Mouse (Mus musculus) cerebellum, adult 8-10 months (tissue): ENCODE results near the gene Klhl36.
A peak's percentile ranks its signal among the peaks of the same experiment; 100 is the strongest.
"Not testable (repeated sequence)": the region's sequence is repeated elsewhere in the genome, so short reads cannot be mapped to it uniquely, and the experiment has no call there.

Experiments used
- DNase-seq: peaks from one replicate; pipeline ENCODE4 v3.0.0; 2022

The Klhl36 gene

DNA sequence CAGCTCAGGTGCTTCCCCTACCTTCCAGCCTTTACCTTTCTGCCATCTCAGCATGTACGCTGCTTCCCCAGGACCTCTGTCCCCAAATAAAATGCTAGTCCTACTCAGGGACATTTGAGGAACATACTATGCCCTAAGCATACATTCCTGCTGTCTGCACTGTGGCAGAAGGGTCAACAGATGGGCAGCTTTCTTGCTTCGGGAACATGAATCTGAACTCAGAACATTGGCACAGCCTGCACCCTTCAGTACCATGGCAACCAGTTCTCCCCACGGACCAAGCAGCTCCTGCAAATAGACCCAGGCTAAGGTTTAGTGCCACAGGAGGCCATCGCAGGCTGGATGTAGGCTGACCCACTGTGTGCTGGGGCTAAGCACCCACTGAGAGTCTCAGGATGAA, 25.2 kb upstream of the Klhl36 start:
- no peak for DNase-seq

DNA sequence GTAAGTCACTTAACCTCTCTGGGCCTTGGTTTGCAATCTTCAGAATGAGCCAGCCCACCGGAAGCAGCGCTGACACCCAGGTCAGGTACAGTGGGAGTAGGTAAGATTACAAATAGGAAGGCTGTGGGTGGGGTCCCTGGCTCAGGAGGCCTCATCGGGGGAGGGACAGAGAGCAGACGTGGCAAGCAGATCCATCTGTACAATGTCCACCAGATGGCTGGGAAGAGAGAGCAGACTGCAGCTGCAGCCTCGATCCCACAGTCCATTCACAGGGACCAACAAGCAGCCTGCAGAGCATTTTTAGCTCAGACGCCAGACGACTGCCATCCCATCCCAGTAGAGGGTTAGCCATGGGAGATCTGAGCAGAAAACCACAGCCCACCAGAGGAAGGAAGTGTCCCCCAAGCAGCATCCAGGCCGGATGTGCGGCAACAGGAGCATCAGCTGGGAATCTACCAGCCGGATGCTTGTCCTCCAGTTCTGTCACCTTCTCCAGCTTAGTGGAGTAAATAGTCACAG, 24.5 kb upstream of the Klhl36 start:
- DNase-seq, result no peak

DNA sequence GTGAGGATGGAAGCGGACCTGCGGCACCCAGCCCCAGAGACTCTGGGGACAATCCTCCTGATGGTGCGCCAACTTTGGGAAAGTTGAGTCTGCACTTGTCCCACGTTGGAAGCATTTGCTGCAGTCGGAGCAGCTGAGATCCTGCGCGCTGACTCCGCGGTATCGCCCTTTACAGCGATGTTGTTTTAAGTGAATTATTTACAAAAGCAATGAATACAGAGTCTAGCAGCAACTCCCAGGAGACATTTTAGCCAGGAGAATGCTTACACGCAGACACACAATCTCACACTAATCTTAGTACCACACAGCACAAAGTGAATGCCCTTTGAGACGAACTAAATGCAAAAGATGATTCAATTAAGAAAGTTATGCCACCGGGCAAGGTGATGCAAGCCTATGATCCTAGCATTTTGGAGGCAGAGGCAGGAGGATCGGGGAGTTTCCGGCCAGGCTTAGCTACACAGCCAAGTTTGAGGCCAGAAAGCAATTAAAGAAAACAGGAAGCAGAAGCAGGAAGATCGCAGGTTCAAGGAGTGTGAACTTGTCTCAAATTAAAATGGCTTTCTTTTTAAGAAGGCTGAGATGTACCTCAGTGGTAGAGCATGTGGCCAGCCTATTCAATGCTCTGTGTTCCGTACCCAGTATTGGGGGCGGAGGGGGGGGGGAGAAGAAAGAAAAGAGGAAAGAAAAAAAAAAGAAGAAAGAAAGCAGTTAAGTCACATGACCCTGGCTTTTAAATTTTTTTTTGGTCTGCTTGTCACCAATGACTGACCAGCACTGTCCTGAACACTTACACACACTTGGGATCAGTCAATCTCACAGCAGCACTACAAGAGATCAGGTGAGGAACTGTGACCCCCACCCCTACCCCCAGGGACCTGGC, 23.7 kb upstream of the Klhl36 start:
- no peak for DNase-seq

DNA sequence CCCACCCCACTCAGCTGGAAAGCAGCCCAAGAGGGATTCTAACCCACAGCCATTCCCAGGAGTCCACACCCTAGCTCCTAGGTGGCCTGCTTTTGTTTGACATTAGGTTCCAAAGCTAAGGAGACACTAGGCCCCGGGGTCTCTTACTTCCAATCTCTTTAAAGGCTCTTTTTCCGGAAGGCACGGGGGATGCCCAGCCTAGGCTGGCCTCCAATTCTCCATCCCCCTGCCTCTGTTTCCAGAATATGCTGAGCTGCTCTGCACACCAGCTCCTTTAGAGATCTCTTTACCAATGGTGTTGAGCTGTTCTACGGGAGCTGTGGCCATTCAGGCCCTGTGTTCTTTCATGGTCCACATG, 23.1 kb upstream of the Klhl36 start:
- no peak for DNase-seq

DNA sequence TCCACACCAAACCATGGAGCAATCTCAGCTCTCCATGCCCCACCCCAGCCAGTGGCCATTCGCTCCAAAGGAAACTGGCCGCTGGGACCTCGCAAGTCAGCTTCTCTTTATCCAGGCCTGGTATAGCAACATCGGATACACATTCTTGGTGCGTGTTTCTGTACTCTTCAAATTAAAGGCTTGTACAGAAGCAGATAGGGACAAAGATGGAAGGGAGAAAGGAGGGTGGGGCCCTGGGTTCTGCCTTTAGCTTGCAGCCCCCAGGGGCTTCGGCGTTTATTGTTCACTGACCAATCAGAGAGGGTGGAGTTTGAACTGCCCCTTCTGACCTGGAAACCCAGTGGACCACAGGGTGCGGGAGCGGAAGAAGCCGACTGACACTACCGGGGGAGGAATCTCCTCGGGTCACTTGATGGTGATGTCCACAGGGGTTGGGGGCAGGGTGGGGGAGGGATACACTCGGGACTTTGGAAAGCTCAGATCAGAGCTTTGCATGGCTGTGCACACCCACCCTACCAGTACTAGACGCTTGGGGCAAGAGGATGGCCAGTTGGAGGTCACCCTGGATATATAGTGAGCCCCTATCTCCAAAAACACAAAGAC, 22.5 kb upstream of the Klhl36 start:
- no peak for DNase-seq

DNA sequence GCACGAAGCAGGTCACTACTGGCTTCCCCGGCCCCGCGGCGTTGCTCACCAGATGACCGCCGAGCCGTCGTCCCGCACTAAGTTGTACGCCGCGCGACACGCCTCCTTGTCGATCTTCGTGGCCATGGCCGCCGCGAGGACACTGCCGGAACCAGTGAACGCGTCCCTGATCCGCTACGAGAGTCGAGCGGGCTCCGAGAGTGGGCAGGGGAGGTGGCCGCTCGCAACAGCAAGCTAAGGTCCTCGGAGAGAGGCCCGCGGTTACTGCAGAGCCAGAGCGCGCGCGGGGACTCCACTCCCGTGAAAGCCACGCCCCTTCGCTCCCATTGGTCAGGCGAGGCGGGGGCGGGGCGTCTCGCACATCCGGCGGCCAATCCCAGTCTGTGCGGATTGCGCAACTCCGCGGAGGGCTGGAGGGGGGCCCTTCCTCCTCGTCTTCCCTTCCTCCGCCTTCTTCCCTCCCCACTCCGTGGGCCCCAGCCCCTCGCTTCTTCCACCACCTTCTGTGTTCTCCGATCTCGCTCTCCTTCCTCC, 21.7 kb upstream of the Klhl36 start, which contains the start of gene Cotl1:
Gene Cotl1 (minus strand): TSS at position 270 of the 534 bp plus-strand sequence.
- DNase-seq, result peak; percentile 97

DNA sequence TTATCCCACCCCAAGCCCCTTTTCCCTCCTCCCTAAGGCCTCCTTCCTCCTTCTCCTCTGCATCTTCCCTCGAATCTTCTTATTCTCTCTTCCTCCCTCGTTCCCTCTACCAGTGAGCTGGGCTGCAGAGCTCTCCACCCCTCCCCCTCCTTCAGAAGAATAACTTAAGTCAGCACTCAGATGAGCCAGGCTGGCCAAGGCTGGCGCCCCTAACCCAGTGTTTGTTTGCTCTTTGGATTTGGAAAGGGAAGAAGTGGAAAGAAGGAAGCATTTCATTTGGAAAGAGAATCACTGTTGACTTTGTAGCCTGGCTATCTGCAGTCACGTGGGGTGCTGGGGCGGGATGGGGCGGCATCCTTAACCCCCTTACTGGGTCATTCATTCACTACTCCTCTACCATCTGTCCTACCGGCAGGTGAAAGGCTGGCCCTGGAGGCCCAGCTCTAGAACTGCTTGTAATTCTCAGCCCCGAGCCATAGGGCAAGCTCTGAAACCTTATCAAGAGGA, 21.1 kb upstream of the Klhl36 start:
- DNase-seq, result peak; percentile 62

DNA sequence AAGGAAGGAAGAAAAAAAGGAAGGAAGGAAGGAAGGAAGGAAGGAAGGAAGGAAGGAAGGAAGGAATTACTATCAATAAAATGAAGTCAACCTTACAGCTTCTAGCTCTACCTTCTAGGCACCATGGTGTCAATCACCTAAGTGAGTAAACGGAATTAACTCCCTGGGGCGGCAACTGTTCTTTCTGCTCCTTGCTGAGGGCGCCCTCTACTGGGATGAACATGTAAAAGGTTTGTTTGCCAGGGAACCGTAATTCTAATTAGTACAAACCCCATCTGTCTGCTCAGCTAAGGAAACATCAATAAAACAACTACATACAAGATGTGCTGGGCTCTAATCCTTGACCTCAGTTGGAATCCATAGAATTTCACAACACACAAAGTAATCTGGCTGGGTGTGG, 18.6 kb upstream of the Klhl36 start:
- peak; percentile 82 for DNase-seq

DNA sequence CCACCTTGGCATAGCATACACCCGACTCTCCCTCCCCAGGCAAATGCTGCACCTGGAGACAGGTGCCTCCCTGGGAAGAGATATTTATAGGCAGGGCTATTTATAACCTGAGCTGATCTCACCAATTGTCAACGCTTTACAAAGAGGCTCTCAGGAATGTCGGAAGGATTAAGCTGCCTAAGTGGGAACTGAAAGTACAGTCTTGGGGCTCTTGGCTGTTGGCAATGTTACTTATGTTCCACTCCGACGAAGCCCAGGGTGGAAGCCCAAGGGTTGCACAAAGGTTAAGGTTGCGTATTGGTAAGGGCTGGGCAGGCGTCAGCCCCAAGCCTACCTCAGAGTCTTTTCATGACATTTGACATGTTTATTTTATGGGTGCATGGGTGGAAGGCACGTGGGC, 17.5 kb upstream of the Klhl36 start:
- no peak for DNase-seq

DNA sequence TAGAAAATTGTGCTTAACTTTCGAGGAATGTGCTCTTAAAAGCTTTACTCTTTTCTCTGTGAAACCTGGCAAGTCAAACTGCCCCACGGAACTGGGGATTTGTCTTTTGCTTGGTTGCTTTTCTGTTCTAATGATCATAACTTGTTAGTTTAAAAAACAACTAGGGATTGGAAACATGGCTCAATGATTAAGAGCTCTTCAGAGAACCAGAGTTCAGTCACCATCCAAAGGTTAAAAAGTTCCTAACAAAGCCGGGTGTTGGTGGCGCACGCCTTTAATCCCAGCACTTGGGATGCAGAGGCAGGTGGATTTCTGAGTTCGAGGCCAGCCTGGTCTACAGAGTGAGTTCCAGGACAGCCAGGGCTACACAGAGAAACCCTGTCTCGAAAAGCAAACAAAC, 16.3 kb upstream of the Klhl36 start:
- DNase-seq, result not testable (repeated sequence)

DNA sequence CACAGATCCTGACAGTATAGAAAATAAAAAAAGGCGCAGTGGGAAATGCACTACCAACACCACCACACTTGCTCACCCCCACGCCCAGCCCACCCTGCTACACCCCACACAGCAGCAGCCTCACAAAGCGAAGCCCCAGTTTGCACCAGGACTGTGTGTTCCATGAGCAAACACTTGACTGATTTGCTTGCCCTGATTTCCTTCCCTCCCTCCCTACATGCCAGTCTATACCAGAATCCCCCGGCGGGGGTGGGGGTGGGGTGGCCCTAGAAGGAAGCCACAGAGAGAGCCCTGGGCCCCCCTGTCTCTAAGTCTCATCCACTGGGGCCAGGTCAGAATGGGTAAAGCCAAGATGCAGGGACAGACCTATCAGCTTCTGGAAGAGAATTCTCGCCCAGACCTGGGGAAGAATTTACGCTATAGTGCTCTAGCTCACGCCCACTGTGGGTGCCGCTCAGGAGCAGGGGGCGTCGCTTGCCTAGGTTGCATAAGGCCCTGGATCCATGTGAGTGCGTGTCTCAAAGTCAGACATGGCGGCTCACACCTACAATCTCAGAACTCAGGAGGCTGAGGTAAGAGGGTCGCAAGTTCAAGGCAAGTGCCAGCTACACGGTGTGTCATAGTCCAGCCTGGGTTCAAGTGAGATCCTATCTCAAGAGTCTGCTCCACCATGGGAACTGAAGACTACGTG, 14.7 kb upstream of the Klhl36 start:
- DNase-seq, result no peak

DNA sequence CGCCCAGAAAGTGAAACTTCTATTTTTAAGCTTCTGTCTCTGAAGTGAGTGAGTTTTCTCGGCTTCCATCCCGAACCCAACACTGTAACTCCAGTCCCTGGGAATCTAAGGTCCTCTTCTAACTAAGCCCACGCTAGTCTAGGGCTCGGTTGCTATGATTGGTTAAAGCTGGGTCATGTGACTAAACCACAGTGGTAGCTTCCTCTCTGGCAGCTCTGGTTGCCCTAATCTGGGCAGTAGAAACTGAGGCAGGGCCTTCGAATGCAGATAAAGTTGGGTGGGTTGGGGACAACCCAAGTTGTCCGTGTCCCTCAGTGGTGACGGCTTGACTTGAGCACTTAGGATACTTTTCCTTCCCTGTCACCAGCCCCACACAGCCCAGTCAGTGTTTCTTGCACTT, 8.5 kb upstream of the Klhl36 start:
- no peak for DNase-seq

DNA sequence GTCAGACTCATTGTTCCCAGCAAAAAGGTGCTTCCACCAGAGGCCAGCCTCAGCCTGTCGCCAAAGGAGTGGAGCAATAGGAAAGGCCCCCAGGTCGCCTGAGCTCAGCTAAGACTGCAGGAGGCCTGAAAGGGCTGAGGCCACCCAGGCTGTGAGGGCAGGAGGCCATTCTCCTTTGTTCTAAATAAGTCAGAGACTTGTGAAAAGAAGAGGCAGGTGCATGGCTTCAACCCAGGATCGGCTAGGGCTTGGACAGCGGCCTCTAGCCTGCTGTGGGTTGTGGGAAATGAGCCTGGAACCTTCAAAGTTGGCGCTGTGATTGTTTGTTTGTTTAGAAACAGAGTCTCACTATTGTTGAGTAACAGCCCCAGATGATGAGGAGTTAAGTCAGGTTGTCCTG, 8.0 kb upstream of the Klhl36 start:
- no peak for DNase-seq

DNA sequence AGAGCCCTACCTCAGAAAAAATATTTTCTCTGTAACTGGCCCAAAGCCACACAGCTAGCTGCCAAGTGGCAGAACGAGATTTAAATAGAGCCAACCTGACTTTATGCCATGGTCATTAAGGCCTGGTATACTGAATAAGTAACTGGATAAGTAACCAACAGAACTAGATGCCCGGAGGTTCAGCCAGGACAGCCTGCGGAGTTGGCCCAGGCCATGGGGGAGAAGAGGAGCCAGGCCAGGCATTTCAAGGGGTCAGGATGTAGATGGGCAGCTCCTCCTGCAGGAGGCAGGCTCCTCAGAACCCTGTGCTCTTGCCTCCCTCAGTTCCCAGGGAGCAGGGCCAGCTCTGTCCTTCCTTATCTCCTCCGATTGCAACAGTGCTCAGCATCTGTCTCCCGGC, 6.4 kb upstream of the Klhl36 start:
- no peak for DNase-seq

DNA sequence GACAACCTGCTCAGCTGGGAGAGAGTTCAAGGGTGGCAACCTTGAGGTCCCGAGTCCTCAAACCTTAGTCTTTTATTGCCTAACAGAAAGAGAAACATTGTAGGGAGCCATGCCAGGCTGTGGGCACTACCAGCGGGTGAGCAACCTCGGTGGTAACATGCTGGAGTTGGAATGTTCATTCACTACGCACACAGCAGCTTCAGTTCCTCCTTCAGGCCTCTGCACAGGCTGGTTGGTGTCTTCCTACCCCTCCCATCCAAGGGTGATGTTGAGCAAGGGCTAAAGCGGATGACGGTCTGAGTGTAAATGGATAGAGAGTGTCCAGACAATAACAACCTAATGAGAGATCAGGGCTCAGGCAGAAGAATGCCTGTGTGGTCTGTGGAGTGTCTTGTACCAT, 4.3 kb upstream of the Klhl36 start:
- DNase-seq, result no peak

DNA sequence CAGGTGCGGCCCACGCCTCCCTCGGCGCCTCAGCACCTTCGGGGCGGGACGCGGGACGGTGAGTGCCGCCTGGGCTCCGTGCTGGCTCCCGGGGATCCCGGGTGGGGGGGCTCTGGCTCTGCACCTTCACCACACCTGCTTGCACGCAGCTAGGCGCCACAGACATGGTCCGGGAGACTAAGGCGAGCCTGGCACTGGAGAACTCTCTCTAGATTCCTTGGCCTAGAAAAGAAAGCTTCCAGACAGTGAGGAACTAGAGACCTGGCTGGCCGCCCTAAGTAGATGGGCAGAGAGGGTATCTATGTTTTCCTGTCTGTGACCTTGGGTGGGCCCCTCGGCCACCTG, 296 bp downstream of the Klhl36 start:
- no peak for DNase-seq

DNA sequence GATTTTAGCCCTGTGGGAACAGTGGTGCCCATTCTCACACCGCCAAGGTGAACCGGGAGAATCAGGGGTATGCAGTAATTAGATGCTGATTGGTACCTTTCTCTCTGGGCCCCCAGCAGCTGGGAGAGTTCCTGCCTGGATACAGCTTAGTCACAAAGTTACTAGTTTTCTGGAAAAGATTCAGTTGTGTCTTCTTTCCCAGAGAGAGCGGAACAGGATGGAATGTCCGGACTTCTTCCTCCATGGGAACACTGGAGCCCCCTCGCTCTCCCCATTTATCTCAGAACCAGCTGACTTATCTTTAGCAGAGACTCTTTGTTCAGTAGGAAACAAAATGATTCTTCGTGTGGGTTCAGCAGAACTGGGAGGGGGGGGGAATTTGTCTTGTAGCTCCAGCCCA, 683 bp downstream of the Klhl36 start:
- no peak for DNase-seq

DNA sequence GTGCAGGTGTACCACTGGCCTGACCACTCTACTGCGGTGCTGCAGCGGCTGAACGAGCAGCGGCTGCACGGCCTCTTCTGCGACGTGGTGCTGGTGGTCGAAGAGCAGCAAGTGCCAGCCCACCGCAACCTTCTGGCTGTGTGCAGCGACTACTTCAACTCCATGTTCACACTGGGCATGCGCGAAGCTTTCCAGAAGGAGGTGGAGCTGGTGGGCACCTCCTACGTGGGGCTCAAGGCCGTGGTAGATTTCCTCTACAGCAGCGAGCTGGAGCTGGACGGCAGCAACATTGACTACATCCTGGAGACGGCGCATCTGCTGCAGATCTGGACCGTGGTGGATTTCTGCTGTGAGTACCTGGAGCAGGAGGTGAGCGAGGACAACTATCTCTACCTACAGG, 7.5 kb downstream of the Klhl36 start:
- no peak for DNase-seq

DNA sequence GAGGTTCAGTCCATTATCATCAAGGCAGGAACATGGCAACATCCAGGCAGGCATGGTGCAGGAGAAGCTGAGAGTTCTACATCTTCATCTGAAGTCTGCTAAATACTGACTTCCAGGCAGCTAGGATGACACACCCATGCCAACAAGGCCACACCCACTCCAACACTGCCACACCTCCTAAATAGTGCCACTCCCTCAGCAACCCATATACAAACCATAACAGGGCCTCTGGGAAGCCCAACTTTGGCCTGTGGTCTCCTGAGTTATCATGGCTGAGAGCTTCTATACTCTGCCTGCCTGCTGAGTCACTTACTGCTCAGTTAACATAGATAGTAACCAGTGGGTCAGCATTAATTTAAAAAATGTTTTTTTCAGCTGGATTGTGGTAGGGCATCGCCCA, 11.1 kb downstream of the Klhl36 start:
- DNase-seq, result no peak

DNA sequence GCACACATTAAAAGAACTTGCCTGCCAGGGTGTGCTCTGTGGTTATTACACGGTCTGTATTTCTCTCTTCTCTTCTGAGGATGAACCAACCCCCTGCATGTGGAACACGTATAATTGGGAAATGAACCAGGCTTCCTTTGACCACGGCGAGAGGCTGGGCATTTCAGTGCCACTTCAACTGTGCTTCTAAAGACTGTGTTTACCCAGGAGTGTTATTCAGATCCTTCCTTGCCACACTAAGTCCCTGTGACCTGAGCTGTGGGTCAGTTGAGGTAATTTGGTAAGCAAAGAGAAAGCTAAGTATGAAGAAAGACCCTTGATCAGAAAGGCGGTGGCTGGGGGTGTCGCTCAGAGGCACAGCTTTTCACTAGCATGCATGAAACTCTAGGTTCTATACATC, 19.2 kb downstream of the Klhl36 start:
- no peak for DNase-seq

DNA sequence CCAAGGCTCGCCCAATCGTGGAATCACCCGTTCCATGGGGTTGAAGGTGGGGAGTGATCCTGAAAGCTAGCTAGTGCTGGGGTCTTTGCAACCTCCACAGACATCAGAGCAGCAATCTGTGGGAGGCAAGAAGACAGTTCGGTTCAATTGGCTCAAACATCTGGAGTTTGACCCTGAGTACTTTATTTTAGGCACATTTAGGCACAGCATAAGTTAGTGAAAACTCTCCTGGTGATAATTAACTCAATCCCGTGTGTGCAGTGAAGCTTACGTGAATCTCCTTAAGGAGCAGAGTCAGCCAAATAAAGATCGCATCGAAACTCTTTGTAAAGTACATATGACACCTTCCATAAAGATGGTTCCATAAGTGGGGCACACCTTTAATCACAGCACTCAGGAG, 19.9 kb downstream of the Klhl36 start:
- no peak for DNase-seq

DNA sequence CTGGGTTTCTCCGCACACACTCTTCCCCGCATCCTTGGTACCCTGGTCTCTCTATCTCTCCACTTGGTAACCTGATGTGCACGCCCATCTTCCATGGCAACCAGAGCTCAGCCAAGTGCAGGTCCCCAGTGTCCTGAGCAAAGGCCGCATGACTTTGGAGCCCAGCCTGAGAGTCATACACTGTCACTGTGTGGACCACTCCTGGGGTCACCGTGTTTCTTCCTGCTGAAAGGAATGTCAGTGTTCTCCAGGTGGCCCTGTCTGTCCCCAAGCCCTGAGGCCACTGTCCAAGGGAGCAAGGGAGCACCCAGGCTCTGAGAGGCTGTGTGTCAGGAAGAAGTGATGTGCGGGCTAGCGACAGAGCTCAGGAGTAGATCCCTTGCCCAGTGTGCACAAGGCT, 21.2 kb downstream of the Klhl36 start:
- no peak for DNase-seq

DNA sequence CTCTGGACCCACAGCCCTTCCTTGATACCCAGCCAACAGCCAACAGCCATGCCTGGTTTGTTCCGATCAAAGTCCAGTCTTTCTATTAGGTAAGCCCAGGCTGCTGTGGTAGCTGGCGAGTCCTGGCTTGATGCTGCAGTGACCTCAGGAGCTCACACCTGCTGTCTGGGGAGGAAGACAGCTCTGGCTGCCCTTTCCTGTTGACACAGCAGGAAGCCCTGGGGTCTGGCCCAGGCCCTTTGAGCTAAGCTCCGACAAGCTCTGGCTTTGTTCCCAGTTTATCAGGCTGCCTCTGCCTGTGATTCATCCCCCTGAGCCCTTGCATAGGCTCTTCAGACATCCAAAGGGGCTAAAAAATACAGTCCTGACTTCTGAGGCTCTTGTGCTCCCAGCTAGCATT, 23.5 kb downstream of the Klhl36 start:
- peak; percentile 32 for DNase-seq

DNA sequence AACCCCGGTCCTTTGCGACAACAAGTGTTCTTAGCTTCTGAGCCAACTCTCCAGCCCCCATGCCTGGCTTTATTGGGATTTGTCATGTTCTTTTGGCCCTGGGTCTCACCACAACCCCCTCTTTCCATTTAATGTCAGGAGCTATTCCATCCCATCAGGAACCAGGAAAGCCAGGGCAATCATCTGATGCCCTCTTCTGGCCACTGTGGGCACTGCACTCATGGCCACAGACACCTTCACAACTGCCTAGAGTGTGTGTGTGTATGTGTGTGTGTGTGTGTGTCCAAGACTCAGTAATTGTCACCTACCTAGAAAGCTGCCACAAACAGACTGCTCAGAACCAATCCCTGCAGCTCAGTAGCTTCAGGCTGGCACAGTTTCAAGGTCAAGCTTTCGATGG, 25.1 kb downstream of the Klhl36 start:
- no peak for DNase-seq
